Mouse (Mus musculus) limb, embryonic 14.5 days (tissue): ENCODE data around the gene Galnt6. TPM values are rescaled to one million over a fixed set of nuclear protein-coding genes. Genes with fewer than 3 reads are reported as not detected.
A peak's percentile ranks its signal among the peaks of the same experiment; 100 is the strongest.

Experiments used
- ATAC-seq: fragments of 200-750 bp; cut with Nextera tagmentation; 2 replicates; pipeline ENCODE4 v1.8.0; 2017; ENCODE audit warnings: low read depth, moderate number of reproducible peaks, moderate TSS enrichment; ENCODE audit not compliant: low FRiP score
- DNase-seq: peaks from one replicate; pipeline ENCODE4 v3.0.0-alpha.2; 2015; ENCODE audit warnings: low spot score
- H3K27ac ChIP-seq: fragments of 300-500 bp; sonication (generic); replicated peaks from 2 replicates; pipeline ENCODE4 v1.5.1; 2014; ENCODE audit warnings: low read depth, mild to moderate bottlenecking, low read length, moderate library complexity, mixed read lengths
- H3K27me3 ChIP-seq: fragments of 300-500 bp; sonication (generic); 2 replicates; pipeline ENCODE4 v1.6.1; 2014; ENCODE audit warnings: low read length, mixed read lengths; ENCODE audit not compliant: control insufficient read depth, insufficient read depth
- H3K36me3 ChIP-seq: fragments of 300-500 bp; sonication (generic); 2 replicates; pipeline ENCODE4 v1.6.1; 2014; ENCODE audit warnings: mild to moderate bottlenecking, low read length, moderate library complexity, mixed read lengths; ENCODE audit not compliant: control insufficient read depth, insufficient read depth
- H3K4me1 ChIP-seq: fragments of 300-500 bp; sonication (generic); 2 replicates; pipeline ENCODE4 v1.6.1; 2014; ENCODE audit warnings: antibody characterized with exemption, low read length, mixed read lengths; ENCODE audit not compliant: control insufficient read depth, insufficient read depth
- H3K4me2 ChIP-seq: fragments of 300-500 bp; sonication (generic); replicated peaks from 2 replicates; pipeline ENCODE4 v1.6.1; 2014; ENCODE audit warnings: low read depth, mild to moderate bottlenecking, low read length, moderate library complexity; ENCODE audit not compliant: severe bottlenecking
- H3K4me3 ChIP-seq: fragments of 300-500 bp; sonication (generic); replicated peaks from 2 replicates; pipeline ENCODE4 v1.5.1; 2014; ENCODE audit warnings: low read length
- H3K9ac ChIP-seq: fragments of 300-500 bp; sonication (generic); 2 replicates; pipeline ENCODE4 v1.6.1; 2014; ENCODE audit warnings: mild to moderate bottlenecking, low read depth, low read length, moderate library complexity; ENCODE audit not compliant: severe bottlenecking
- H3K9me3 ChIP-seq: fragments of 300-500 bp; sonication (generic); 2 replicates; pipeline ENCODE4 v1.6.1; 2016; ENCODE audit warnings: low read length; ENCODE audit not compliant: control insufficient read depth
- POLR2A ChIP-seq: fragments of 200-500 bp; IDR thresholded peaks from 2 replicates; pipeline ENCODE4 v1.8.0; 2012; ENCODE audit warnings: inconsistent platforms, mild to moderate bottlenecking, moderate library complexity, borderline replicate concordance; ENCODE audit not compliant: insufficient read depth, insufficient read length; ENCODE audit errors: extremely low read depth
- WGBS: fragments of 180-500 bp; shearing (Covaris S2); extraction: QIAGEN DNeasy Blood & Tissue Kit; methylation state at CpG from one replicate; pipeline ENCODE4 v1.1.7; 2014; 5-methylcytosine and 5-hydroxymethylcytosine counted together
- polyA plus RNA-seq, 2 experiments: library from polyadenylated mRNA; depleted of rRNA in 1 of 2; stranded (reverse) in 1 of 2; unstranded in 1 of 2; fragments of >200 nt; fragmentation: Nextera tagmentation in 1 of 2; extraction: Ambion mirVana in 1 of 2; gene quantifications; 2 replicates each; pipeline versions ENCODE4 v1.2.1 to v1.2.3; 2012 to 2014

The Galnt6 gene
- polyA plus RNA-seq, 2 experiments, result 1.1 to 1.9 TPM

DNA sequence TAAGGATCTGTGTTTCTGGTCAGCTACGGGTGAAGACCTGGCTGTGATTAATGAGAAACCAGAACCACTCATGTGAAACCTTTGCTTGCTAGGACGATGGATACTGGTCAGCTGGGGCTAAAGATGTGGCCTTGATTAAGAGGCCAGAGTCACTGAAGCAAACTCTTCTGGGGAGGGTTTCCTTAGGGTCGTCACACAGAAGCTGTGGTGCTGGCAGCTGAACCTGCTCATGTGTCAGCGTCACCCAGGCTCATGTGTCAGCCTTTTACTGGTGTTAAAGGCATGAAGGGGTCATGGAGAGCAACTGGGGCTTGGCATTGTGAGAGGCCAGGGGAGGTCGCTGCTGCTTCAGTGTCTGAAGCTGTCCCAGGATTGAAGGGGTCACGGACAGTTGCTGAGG is 18.3 kb downstream of the Galnt6 start:
- ATAC-seq (no peak), DNase-seq (no peak)
- no peaks in the 10 kb centered on the region for H3K36me3 ChIP-seq
- H3K4me2 ChIP-seq, result no peak overlapping the region
- TF ChIP-seq POLR2A, result no peak
- H3K27ac ChIP-seq, result no peak overlapping the region
- no peaks in the 10 kb centered on the region for H3K9me3 ChIP-seq
- no peak overlapping the region for H3K4me3 ChIP-seq
- no peak overlapping the region for H3K9ac ChIP-seq
- WGBS, result 56% methylated on average over 6 of the region's 6 CpGs
- H3K27me3 ChIP-seq, result no peaks in the 10 kb centered on the region
- no peaks in the 10 kb centered on the region for H3K4me1 ChIP-seq

GRCm38 (mm10) chr15:100708433-100709078 is 20.6 kb downstream of the Galnt6 start:
- no peak overlapping the region for H3K4me2 ChIP-seq
- WGBS, result 76% methylated on average over 8 of the region's 8 CpGs
- no peak overlapping the region for H3K9ac ChIP-seq
- no peak overlapping the region for H3K27ac ChIP-seq
- no peaks in the 10 kb centered on the region; the same call in 1 of the 2 replicates for H3K27me3 ChIP-seq
- DNase-seq (no peak), ATAC-seq (no peak)
- no peak overlapping the region for H3K4me3 ChIP-seq
- 0 out of 2 replicates have a peak, but pooled peaks cover 3% of the 10 kb centered on the region for H3K4me1 ChIP-seq
- H3K9me3 ChIP-seq, result no peaks in the 10 kb centered on the region
- TF ChIP-seq POLR2A, result no peak
- no peaks in the 10 kb centered on the region for H3K36me3 ChIP-seq

GRCm38 (mm10) chr15:100706226-100706625 is 22.9 kb downstream of the Galnt6 start:
- no peak overlapping the region for H3K4me2 ChIP-seq
- TF ChIP-seq POLR2A, result no peak
- 0 out of 2 replicates have a peak, but pooled peaks cover 3% of the 10 kb centered on the region for H3K4me1 ChIP-seq
- no peak for ATAC-seq
- H3K9me3 ChIP-seq, result no peaks in the 10 kb centered on the region
- no peak overlapping the region for H3K4me3 ChIP-seq
- 78% methylated on average over 8 of the region's 8 CpGs for WGBS
- no peaks in the 10 kb centered on the region for H3K36me3 ChIP-seq
- H3K27me3 ChIP-seq, result no peaks in the 10 kb centered on the region; the same call in 1 of the 2 replicates
- no peak for DNase-seq
- no peak overlapping the region for H3K9ac ChIP-seq
- no peak overlapping the region for H3K27ac ChIP-seq

DNA sequence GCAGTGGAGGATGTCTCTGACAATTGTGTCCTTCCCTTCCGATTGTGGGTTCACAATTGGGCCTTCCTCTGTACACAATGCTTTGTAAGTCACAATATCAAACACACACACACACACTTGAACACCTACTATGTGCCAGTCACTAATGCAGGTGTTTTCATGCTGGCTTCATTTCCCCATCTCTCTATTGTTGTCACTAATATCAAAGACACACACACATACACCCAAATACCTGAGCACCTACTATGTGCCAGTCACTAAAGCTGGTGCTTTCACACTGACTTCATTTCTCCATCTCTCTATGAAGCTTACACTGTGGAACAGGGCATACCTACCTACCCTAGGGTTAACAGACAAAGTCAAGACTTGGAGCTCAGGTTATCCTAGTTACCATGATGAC is 23.8 kb downstream of the Galnt6 start:
- no peak for DNase-seq
- no peak for TF ChIP-seq POLR2A

DNA sequence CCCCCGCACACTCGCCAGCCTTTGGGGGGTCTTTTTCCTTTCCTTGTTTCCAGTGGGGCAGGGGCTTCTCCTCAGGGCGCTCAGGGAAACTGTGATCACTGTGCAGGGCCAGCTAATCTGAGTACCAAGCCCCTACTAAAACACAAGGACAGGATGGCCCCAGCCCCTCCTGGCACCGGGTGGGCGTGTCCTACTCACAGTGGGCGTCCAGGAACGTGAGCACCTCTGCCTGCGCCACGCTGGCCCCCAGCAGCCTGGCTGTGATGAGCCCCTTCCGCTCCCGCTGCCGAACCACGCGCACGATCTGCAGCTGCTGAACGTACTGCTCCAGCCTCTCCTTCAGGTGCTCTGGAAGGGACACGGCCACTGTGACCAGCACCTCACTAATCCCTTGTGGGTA is 25.3 kb downstream of the Galnt6 start:
- H3K27ac ChIP-seq, result no peak overlapping the region
- ATAC-seq (no peak), DNase-seq (no peak)
- peak overlapping the region; percentile 25 for H3K9ac ChIP-seq
- H3K4me3 ChIP-seq, result peak overlapping the region; percentile 17
- H3K4me2 ChIP-seq, result peak overlapping the region; percentile 31
- TF ChIP-seq POLR2A, result no peak
- H3K4me1 ChIP-seq, result 0 out of 2 replicates have a peak, but pooled peaks cover 3% of the 10 kb centered on the region
- no peaks in the 10 kb centered on the region for H3K36me3 ChIP-seq
- 6% methylated on average over 16 of the region's 17 CpGs for WGBS
- no peaks in the 10 kb centered on the region; the same call in 1 of the 2 replicates for H3K27me3 ChIP-seq
- H3K9me3 ChIP-seq, result no peaks in the 10 kb centered on the region

More for the DNA sequence above, 23.8 kb downstream of the Galnt6 start:
- H3K4me1 ChIP-seq, result 0 out of 2 replicates have a peak, but pooled peaks cover 3% of the 10 kb centered on the region
- no peak for ATAC-seq
- 80% methylated on average over 1 of the region's 1 CpGs for WGBS
- no peaks in the 10 kb centered on the region for H3K36me3 ChIP-seq
- no peak overlapping the region for H3K4me3 ChIP-seq
- H3K9ac ChIP-seq, result no peak overlapping the region
- H3K27me3 ChIP-seq, result no peaks in the 10 kb centered on the region; the same call in 1 of the 2 replicates
- no peak overlapping the region for H3K27ac ChIP-seq
- no peaks in the 10 kb centered on the region for H3K9me3 ChIP-seq
- H3K4me2 ChIP-seq, result no peak overlapping the region

- H3K9ac ChIP-seq, result no peak overlapping the region
- 68% methylated on average over 6 of the region's 6 CpGs for WGBS
- ATAC-seq (no peak), DNase-seq (no peak)
- H3K27ac ChIP-seq, result no peak overlapping the region
- H3K36me3 ChIP-seq, result no peaks in the 10 kb centered on the region
- H3K4me3 ChIP-seq, result no peak overlapping the region
- H3K4me1 ChIP-seq, result 0 out of 2 replicates have a peak, but pooled peaks cover 3% of the 10 kb centered on the region
- no peak for TF ChIP-seq POLR2A
- no peaks in the 10 kb centered on the region for H3K9me3 ChIP-seq
- no peaks in the 10 kb centered on the region; the same call in 1 of the 2 replicates for H3K27me3 ChIP-seq
- H3K4me2 ChIP-seq, result no peak overlapping the region
These were observed 27.3 kb downstream of the Galnt6 start for GRCm38 (mm10) chr15:100701856-100702255.
